Mouse (Mus musculus) embryo, embryonic 9.5 days (tissue): ENCODE data around the gene Vsig10.
"Not testable (repeated sequence)": the region's sequence is repeated elsewhere in the genome, so short reads cannot be mapped to it uniquely, and the experiment has no call there.

Source experiments
- DNase-seq: peaks from one replicate; pipeline ENCODE4 v3.0.0-alpha.2; 2017; ENCODE audit errors: extremely low spot score

The Vsig10 gene

GRCm38 (mm10) chr5:117303691-117304579, 14.9 kb upstream of the Vsig10 start:
- DNase-seq, result no peak

- peak; percentile 28 for DNase-seq
Observed at GRCm38 (mm10) chr5:117304947-117305346, 13.9 kb upstream of the Vsig10 start.

- DNase-seq, result no peak
Observed at GRCm38 (mm10) chr5:117305754-117306153, 13.1 kb upstream of the Vsig10 start.

- DNase-seq, result no peak
Observed at GRCm38 (mm10) chr5:117306826-117307225, 12.1 kb upstream of the Vsig10 start.

GRCm38 (mm10) chr5:117307699-117308098, 11.2 kb upstream of the Vsig10 start:
- DNase-seq, result peak; percentile 45

- DNase-seq, result peak; percentile 49
Observed at GRCm38 (mm10) chr5:117313420-117313819, 5.5 kb upstream of the Vsig10 start.

GRCm38 (mm10) chr5:117313909-117314308, 5.0 kb upstream of the Vsig10 start:
- DNase-seq, result no peak

- DNase-seq, result peak; percentile 21
Observed at GRCm38 (mm10) chr5:117314587-117315428, 4.1 kb upstream of the Vsig10 start.

- DNase-seq, result no peak
Observed at GRCm38 (mm10) chr5:117323751-117324150, 4.9 kb downstream of the Vsig10 start.

GRCm38 (mm10) chr5:117326408-117326807, 7.5 kb downstream of the Vsig10 start:
- no peak for DNase-seq

- no peak for DNase-seq
Observed at GRCm38 (mm10) chr5:117330457-117330856, 11.6 kb downstream of the Vsig10 start.

- DNase-seq, result no peak
Observed at GRCm38 (mm10) chr5:117337999-117338398, 19.1 kb downstream of the Vsig10 start.

- DNase-seq, result no peak
Observed at GRCm38 (mm10) chr5:117338503-117338902, 19.6 kb downstream of the Vsig10 start.

GRCm38 (mm10) chr5:117340081-117340480, 21.2 kb downstream of the Vsig10 start:
- DNase-seq, result no peak

GRCm38 (mm10) chr5:117341896-117342295, 23.0 kb downstream of the Vsig10 start:
- no peak for DNase-seq

- DNase-seq, result not testable (repeated sequence)
Observed at GRCm38 (mm10) chr5:117344496-117344895, 25.6 kb downstream of the Vsig10 start.

GRCm38 (mm10) chr5:117345432-117345976, 26.6 kb downstream of the Vsig10 start:
- no peak for DNase-seq

- no peak for DNase-seq
Observed at GRCm38 (mm10) chr5:117346281-117346680, 27.4 kb downstream of the Vsig10 start.

- no peak for DNase-seq
Observed at GRCm38 (mm10) chr5:117347011-117347410, 28.1 kb downstream of the Vsig10 start.

GRCm38 (mm10) chr5:117347838-117348237, 29.0 kb downstream of the Vsig10 start:
- no peak for DNase-seq

GRCm38 (mm10) chr5:117348279-117348678, 29.4 kb downstream of the Vsig10 start:
- DNase-seq, result peak; percentile 80

- DNase-seq, result no peak
Observed at GRCm38 (mm10) chr5:117354121-117354520, 35.2 kb downstream of the Vsig10 start.
